Mouse (Mus musculus) heart, postnatal 0 days (tissue): ENCODE measurements around the gene Cep295nl.

ENCODE experiments used
- CTCF ChIP-seq: IDR thresholded peaks from 2 replicates; pipeline ENCODE4 v1.5.1; 2016; ENCODE audit warnings: antibody characterized with exemption, control low read depth, low read depth
- EP300 ChIP-seq: IDR thresholded peaks from 2 replicates; pipeline ENCODE4 v1.6.1; 2016; ENCODE audit warnings: antibody characterized with exemption, low read depth

- TF ChIP-seq CTCF (no peak), EP300 (no peak)
Observed at GRCm38 (mm10) chr11:118332376-118332775, 9.9 kb downstream of the Cep295nl start.
